Mouse (Mus musculus): Measurements from ENCODE around the gene Cachd1. TPM values are rescaled to one million over a fixed set of nuclear protein-coding genes. Genes with fewer than 3 reads are reported as not detected.

Gene Cachd1
- 21.1 TPM for polyA plus RNA-seq (2014; fragmentation: Illumina TruSeq; extraction: RNeasy Lipid Tissue Mini Kit (QIAGEN cat#74804); ENCODE audit: low read depth, low replicate concordance)

DNA sequence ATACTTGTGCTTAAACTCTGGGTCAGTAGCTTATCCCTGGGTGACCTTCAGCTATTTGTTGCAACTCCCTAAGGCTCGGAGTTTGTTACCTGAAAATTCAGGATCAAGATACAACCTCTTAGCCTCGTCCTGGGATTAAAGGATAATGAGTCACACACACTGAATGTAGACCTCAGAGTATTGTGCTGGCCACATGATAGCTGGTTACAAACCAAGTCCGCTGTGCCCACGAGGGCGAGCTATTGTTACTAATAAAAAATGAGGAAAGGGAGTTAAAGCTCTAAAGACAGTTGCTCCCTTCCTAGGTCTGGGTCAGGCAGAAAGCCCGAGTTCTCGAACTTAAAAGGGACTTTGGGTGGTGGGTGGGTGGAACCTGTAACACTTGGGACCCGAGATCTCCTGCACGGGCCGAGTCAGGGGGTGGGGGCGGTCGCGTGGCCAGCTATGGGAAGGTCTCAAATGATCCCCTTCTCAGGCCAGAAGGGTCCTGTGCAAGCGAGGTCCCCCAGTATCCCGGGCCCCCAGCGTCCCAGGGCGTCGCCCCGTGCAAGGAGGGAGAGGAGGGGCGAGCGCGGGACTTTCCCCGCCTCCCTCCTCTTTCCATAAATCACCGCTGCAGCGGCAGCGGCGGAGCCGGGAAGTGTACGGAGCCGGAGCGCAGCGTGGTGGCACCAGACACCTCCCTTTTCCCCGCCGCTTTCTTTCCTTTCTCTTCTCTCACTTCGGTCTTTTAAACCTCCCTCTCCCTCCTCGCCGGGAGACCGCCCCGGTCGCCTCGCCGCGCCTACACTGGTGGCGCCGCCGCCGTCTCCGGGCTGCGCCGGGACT, at the start of gene Cachd1:
Cachd1 (plus strand) TSS at position 633 of the 828 bp plus-strand sequence.

DNA sequence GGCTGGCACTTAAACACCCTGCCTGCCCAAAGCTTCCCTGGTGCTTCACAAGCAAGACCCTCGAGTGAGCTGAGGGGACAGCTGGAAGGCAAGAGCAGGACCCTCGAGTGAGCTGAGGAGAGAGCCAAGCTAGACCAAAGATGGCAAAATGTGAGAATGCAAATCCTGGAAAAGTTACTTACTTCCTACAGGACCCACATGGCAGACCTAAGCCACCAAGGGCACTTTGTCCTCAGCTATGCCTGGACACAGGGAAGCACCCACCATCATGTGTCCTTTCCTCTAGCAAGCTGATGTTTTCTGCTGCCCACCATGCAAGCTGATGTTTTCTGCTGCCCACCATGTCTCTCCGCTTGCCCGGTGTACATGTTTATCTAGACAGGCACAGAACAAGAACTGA, 244.1 kb downstream of the Cachd1 start, which contains the start of gene Gm10577:
Gm10577 (minus strand) TSS at position 101 of the 400 bp plus-strand sequence.

DNA sequence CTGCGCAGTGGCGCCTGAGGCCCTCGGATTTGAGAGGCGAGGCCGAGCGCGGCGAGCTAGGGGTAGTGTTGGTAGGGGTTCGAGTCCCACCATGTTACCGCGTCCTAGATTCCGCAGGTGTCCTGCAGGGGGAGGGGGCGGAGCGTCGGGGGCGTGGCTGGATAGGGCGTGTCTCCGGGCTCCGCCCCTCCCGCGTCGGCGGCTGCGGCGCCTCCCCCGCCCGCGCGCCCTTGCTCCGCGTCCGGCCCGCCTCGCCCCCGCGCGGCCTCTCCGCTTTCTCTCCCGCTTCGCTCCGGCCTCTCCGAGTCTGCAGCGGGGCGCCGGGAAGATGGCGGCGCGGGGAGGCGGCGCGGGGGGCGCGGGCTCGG, 292.3 kb downstream of the Cachd1 start, which contains the start of gene Raver2:
Raver2 (plus strand) TSS at position 198 of the 368 bp plus-strand sequence.

Other genes with a start within 250 kb of the Cachd1 start
- not detected for gene Gm10577, start 244.0 kb downstream of the Cachd1 start, polyA plus RNA-seq (2014; fragmentation: Illumina TruSeq; extraction: RNeasy Lipid Tissue Mini Kit (QIAGEN cat#74804); ENCODE audit: low read depth, low replicate concordance)